ENCODE assay signal across 24 mouse cellular contexts in the genomic region with DNA sequence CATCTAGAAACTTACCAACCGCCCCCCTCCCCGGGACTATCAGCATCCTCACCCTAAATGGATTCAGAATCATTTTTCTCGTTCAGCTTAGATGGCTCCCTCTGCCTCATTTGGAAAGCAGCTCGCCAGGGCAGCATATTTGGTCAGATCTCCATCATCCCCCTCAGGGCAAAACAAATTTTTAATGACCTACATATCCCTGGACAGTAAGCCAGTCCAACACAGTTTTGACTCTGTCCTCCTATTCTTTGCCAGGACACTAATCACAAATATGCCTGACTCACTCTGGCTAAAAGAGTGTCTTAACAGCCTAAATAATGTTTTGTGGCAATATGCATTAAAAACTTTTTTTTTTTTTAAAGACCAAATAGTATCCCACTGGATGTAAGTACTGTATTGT.
"Had no signal": no experiment of that assay in that cellular context is flagged by ENCODE, and none has a peak within 500 bp of the region (broad histone marks: within the 10 kb centered on the region; RNA-seq: fewer than 3 reads in every experiment).

No protein-coding gene starts in this region.

- H3K4me3 ChIP-seq: heart, embryonic 10.5 days; heart, embryonic 12.5 days; hindbrain, embryonic 10.5 days; hindbrain, embryonic 12.5 days; intestine, embryonic 15.5 days; layer of hippocampus, adult 2 months; left cerebral cortex, adult 2 months; limb, embryonic 10.5 days; limb, embryonic 12.5 days had no signal

- DNase-seq: gastrocnemius, postnatal 25 days; heart, postnatal 10 days; heart, postnatal 4 days; kidney, adult 18-20 months; kidney, adult 8-10 months; kidney, postnatal 10 days; kidney, postnatal 25 days; kidney, postnatal 4 days; liver had no signal

- H3K9me3 ChIP-seq: heart, embryonic 10.5 days; heart, embryonic 12.5 days; hindbrain, embryonic 10.5 days; hindbrain, embryonic 12.5 days; intestine, embryonic 15.5 days; limb, embryonic 10.5 days; limb, embryonic 12.5 days had no signal

- H3K27ac ChIP-seq: heart, embryonic 10.5 days; hindbrain, embryonic 10.5 days; hindbrain, embryonic 12.5 days; hindbrain, embryonic 14.5 days; intestine, embryonic 15.5 days; layer of hippocampus, adult 2 months; left cerebral cortex, adult 2 months; limb, embryonic 10.5 days; limb, embryonic 12.5 days; liver, embryonic 14.5 days had no signal

- H3K36me3 ChIP-seq: heart, embryonic 10.5 days; heart, embryonic 12.5 days; hindbrain, embryonic 10.5 days; hindbrain, embryonic 12.5 days; intestine, embryonic 15.5 days; limb, embryonic 10.5 days; limb, embryonic 12.5 days had no signal

- H3K4me1 ChIP-seq: heart, embryonic 10.5 days; heart, embryonic 12.5 days; hindbrain, embryonic 10.5 days; hindbrain, embryonic 12.5 days; intestine, embryonic 15.5 days; limb, embryonic 10.5 days; limb, embryonic 12.5 days had no signal

- H3K27me3 ChIP-seq: heart, embryonic 12.5 days; hindbrain, embryonic 12.5 days; intestine, embryonic 15.5 days; limb, embryonic 12.5 days had no signal

- H3K4me2 ChIP-seq: heart, embryonic 12.5 days; hindbrain, embryonic 12.5 days; hindbrain, embryonic 14.5 days; intestine, embryonic 15.5 days; limb, embryonic 12.5 days; liver, embryonic 11.5 days had no signal

- H3K9ac ChIP-seq: heart, embryonic 12.5 days; hindbrain, embryonic 12.5 days; hindbrain, embryonic 14.5 days; intestine, embryonic 15.5 days; limb, embryonic 12.5 days; liver, embryonic 14.5 days had no signal

- ATAC-seq: hindbrain, embryonic 16.5 days; inflammation-experienced regulatory T-cells, adult 6 months; intestine, embryonic 15.5 days; intestine, postnatal 0 days had no signal
